Mouse (Mus musculus): ENCODE measurements around the gene Acot8.

GRCm38 (mm10) chr2:164794293-164794692 is 10.4 kb downstream of the Acot8 start:
- TF ChIP-seq EP300 (optimal IDR thresholded peaks at IDR 0.05) (no peak), CTCF (IDR thresholded peaks at IDR 0.05; ENCODE audit: low read depth) (peak; percentile 91)
